Mouse (Mus musculus) MEL (cell line): ENCODE results near the gene Dnaaf5.

Source experiments
- CTCF ChIP-seq, 3 experiments: IDR thresholded peaks in 2 of 3; conservative IDR thresholded peaks in 1 of 3; 2 replicates each; pipeline ENCODE4 v1.5.1; 2011 to 2012; ENCODE audit warnings: low read length in 3 of 3, low read depth in 2 of 3, mild to moderate bottlenecking in 2 of 3, improper control_type of control experiment in 1 of 3, inconsistent platforms in 1 of 3, mixed read lengths in 1 of 3, moderate library complexity in 1 of 3; ENCODE audit not compliant: control insufficient read depth in 1 of 3, insufficient read depth in 1 of 3, poor library complexity in 1 of 3, severe bottlenecking in 1 of 3
- EP300 ChIP-seq, 2 experiments: IDR thresholded peaks; 2 replicates each; pipeline ENCODE4 v1.6.1; 2011; ENCODE audit warnings: improper control_type of control experiment in 2 of 2, low read length in 2 of 2, low read depth in 1 of 2, mild to moderate bottlenecking in 1 of 2
- POLR2A ChIP-seq, 2 experiments: IDR thresholded peaks; 2 replicates each; pipeline ENCODE4 v1.6.1; 2011 to 2012; ENCODE audit warnings: low read length in 2 of 2, mild to moderate bottlenecking in 2 of 2, control low read depth in 1 of 2, improper control_type of control experiment in 1 of 2, low read depth in 1 of 2, moderate library complexity in 1 of 2; ENCODE audit not compliant: control insufficient read depth in 1 of 2, insufficient read depth in 1 of 2, poor library complexity in 1 of 2
- RCOR1 ChIP-seq: IDR thresholded peaks from 2 replicates; pipeline ENCODE4 v1.6.1; 2012; ENCODE audit warnings: low read depth, mild to moderate bottlenecking, inconsistent platforms, low read length, improper control_type of control experiment
- TAL1 ChIP-seq: IDR thresholded peaks from 2 replicates; pipeline ENCODE4 v1.6.1; 2012; ENCODE audit warnings: mild to moderate bottlenecking, inconsistent platforms, low read length, moderate library complexity, mixed read lengths
- UBTF ChIP-seq: IDR thresholded peaks from 2 replicates; pipeline ENCODE4 v1.6.1; 2012; ENCODE audit warnings: low read depth, mild to moderate bottlenecking, inconsistent platforms, low read length, improper control_type of control experiment, moderate library complexity, borderline replicate concordance; ENCODE audit not compliant: insufficient read depth
- ZNF384 ChIP-seq: IDR thresholded peaks from 2 replicates; pipeline ENCODE4 v1.6.1; 2012; ENCODE audit warnings: low read depth, mild to moderate bottlenecking, inconsistent platforms, low read length, improper control_type of control experiment

- no peak for TF ChIP-seq RCOR1
- no peak for TF ChIP-seq POLR2A (IDR thresholded peaks at IDR 0.05; ENCODE audit: control insufficient read depth in 1 of 2, insufficient read depth in 1 of 2, low read depth in 1 of 2, low read length in 2 of 2, poor library complexity in 1 of 2)
- no peak for TF ChIP-seq EP300 (IDR thresholded peaks at IDR 0.05; ENCODE audit: low read depth in 1 of 2, low read length in 2 of 2)
- no peak for TF ChIP-seq UBTF
- TF ChIP-seq CTCF (IDR thresholded peaks at IDR 0.05 in 2 of 3, conservative IDR thresholded peaks at IDR 0.05 in 1 of 3; ENCODE audit: control insufficient read depth in 1 of 3, insufficient read depth in 1 of 3, low read depth in 2 of 3, low read length in 3 of 3, poor library complexity in 1 of 3, severe bottlenecking in 1 of 3), result no peak
- no peak for TF ChIP-seq ZNF384
- TF ChIP-seq TAL1, result no peak
Observed at GRCm38 (mm10) chr5:139189726-139190125, 39.7 kb downstream of the Dnaaf5 start.
